Mouse (Mus musculus) thymus, adult 2 months (tissue): Measurements from ENCODE around the gene Vmn2r10. TPM values are rescaled to one million over a fixed set of nuclear protein-coding genes. Genes with fewer than 3 reads are reported as not detected.
"Not testable (repeated sequence)": the region's sequence is repeated elsewhere in the genome, so short reads cannot be mapped to it uniquely, and the experiment has no call there.

Experiments used
- DNase-seq: peaks from one replicate; pipeline ENCODE4 v3.0.0; 2021
- H3K27ac ChIP-seq: fragments of 200-500 bp; 2 replicates; pipeline ENCODE4 v1.5.1; 2012; ENCODE audit warnings: low read length, control low read depth; ENCODE audit not compliant: control insufficient read depth, insufficient read depth
- H3K27me3 ChIP-seq: fragments of 200-500 bp; 2 replicates; pipeline ENCODE4 v1.6.1; 2012; ENCODE audit warnings: mild to moderate bottlenecking, low read length, moderate library complexity, mixed read lengths; ENCODE audit not compliant: control insufficient read depth, insufficient read depth
- H3K36me3 ChIP-seq: fragments of 200-500 bp; 2 replicates; pipeline ENCODE4 v1.6.1; 2012; ENCODE audit warnings: mild to moderate bottlenecking, low read length, moderate library complexity; ENCODE audit not compliant: control insufficient read depth, insufficient read depth
- H3K4me1 ChIP-seq: fragments of 200-500 bp; replicated peaks from 2 replicates; pipeline ENCODE4 v1.6.1; 2012; ENCODE audit warnings: low read length; ENCODE audit not compliant: control insufficient read depth, insufficient read depth
- H3K4me3 ChIP-seq: fragments of 200-500 bp; 2 replicates; pipeline ENCODE4 v1.5.1; 2012; ENCODE audit warnings: mild to moderate bottlenecking, low read length, control low read depth, moderate library complexity; ENCODE audit not compliant: control insufficient read depth, insufficient read depth
- CTCF ChIP-seq: fragments of 200-500 bp; IDR thresholded peaks from 2 replicates; pipeline ENCODE4 v1.5.1; 2012; ENCODE audit warnings: mild to moderate bottlenecking, control low read depth, low read length, moderate library complexity, borderline replicate concordance; ENCODE audit not compliant: control insufficient read depth, poor library complexity, insufficient read depth; ENCODE audit errors: extremely low read depth
- POLR2A ChIP-seq: fragments of 200-500 bp; IDR thresholded peaks from 2 replicates; pipeline ENCODE4 v1.6.1; 2012; ENCODE audit warnings: mild to moderate bottlenecking, low read length, control low read depth, moderate library complexity; ENCODE audit not compliant: control insufficient read depth, poor library complexity, insufficient read depth; ENCODE audit errors: extremely low read depth
- WGBS: fragments of 180-500 bp; shearing (Covaris S2); methylation state at CpG from one replicate; pipeline ENCODE4 v1.1.7; 2018; 5-methylcytosine and 5-hydroxymethylcytosine counted together
- polyA plus RNA-seq: library from polyadenylated mRNA; depleted of rRNA; stranded (reverse); fragments of >200 nt; gene quantifications from 2 replicates; pipeline ENCODE4 v1.2.3, GENCODE M21; 2012; rRNA removed

The Vmn2r10 gene
- polyA plus RNA-seq, result not detected in 2 replicates

GRCm38 (mm10) chr5:109006427-109006826 lies at the start of gene Vmn2r10:
TSS of gene Vmn2r10 (minus strand) at chr5:109006527.
- H3K27me3 ChIP-seq, H3K4me3 ChIP-seq, H3K4me1 ChIP-seq, DNase-seq, H3K27ac ChIP-seq, H3K36me3 ChIP-seq: not testable (repeated sequence)

DNA sequence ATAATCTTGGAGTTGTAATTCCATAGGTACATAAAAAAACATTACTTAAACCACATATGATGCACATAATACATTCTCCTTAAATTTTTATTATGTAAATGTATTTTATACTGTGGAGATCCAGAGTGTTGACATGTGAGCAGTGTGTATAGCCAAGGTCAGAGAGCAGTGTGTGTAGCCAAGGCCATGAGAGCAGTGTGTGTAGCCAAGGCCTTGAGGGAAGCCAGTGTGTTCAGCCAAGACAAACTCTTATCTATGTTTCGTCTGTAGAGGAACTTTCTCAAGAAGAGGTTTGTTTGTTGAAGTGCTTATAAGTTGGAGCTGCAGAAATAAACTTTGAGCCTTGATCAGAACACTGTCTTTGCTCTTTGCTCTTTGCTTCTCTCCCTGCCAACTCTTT lies 49.0 kb upstream of the Vmn2r10 start:
- no peaks in the 10 kb centered on the region for H3K4me1 ChIP-seq
- 86% methylated on average over 1 of the region's 1 CpGs for WGBS
- H3K27ac ChIP-seq, result no peak overlapping the region
- no peaks in the 10 kb centered on the region for H3K36me3 ChIP-seq
- TF ChIP-seq POLR2A (no peak), CTCF (no peak)
- no peak for DNase-seq
- no peaks in the 10 kb centered on the region for H3K27me3 ChIP-seq
- no peak overlapping the region for H3K4me3 ChIP-seq

GRCm38 (mm10) chr5:109032591-109032990 lies 26.3 kb upstream of the Vmn2r10 start:
- Histone ChIP-seq H3K36me3 (no peaks in the 10 kb centered on the region), H3K27ac (no peak overlapping the region), H3K4me1 (no peaks in the 10 kb centered on the region), H3K27me3 (no peaks in the 10 kb centered on the region), H3K4me3 (no peak overlapping the region)
- TF ChIP-seq POLR2A (no peak), CTCF (no peak)
- DNase-seq, result no peak

DNA sequence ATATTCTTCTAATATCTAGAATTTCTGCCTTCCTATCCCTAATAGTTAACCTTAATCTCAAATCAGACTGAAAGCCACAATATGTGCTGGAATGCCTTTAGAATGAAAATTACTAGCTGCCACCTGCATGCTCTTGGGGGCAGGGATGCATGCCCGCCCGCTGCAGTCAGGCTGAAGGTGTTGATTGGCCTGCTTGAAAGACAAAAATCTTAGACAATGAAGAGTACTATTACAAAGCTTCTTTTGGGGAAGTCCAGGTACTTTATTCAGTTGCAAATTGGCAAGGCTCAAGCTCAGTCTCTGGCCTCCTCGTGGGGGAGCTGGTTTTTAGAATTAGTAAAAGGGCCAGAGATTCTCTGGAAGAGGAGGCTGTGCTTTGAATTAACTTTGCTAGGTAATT lies 17.4 kb downstream of the Vmn2r10 start:
- Histone ChIP-seq H3K4me3 (no peak overlapping the region), H3K36me3 (no peaks in the 10 kb centered on the region), H3K27ac (no peak overlapping the region), H3K27me3 (no peaks in the 10 kb centered on the region), H3K4me1 (no peaks in the 10 kb centered on the region)
- 84% methylated on average over 3 of the region's 3 CpGs for WGBS
- no peak for DNase-seq
- TF ChIP-seq CTCF (no peak), POLR2A (no peak)

Other genes starting within 250 kb of the Vmn2r10 start
- gene Rnf212, start 231.5 kb downstream of the Vmn2r10 start, polyA plus RNA-seq, result 0.08 TPM in 1 of 2 replicates, not detected in the other
- not detected in 2 replicates for gene Tmed11, start 211.2 kb downstream of the Vmn2r10 start, polyA plus RNA-seq
- gene Vmn2r8, start 197.7 kb downstream of the Vmn2r10 start, polyA plus RNA-seq, result not detected in 2 replicates
- not detected in 2 replicates for gene Vmn2r9, start 153.9 kb downstream of the Vmn2r10 start, polyA plus RNA-seq
- gene Vmn2r11, start 53.0 kb upstream of the Vmn2r10 start, polyA plus RNA-seq, result not detected in 2 replicates
- not detected in 2 replicates for gene Vmn2r12, start 91.4 kb upstream of the Vmn2r10 start, polyA plus RNA-seq
- not detected in 2 replicates for gene Vmn2r13, start 185.7 kb upstream of the Vmn2r10 start, polyA plus RNA-seq
- gene Vmn2r14, start 218.2 kb upstream of the Vmn2r10 start, polyA plus RNA-seq, result not detected in 2 replicates